Mouse (Mus musculus): ENCODE measurements around the gene Acvrl1. TPM values are rescaled to one million over a fixed set of nuclear protein-coding genes. Genes with fewer than 3 reads are reported as not detected.
A peak's percentile ranks its signal among the peaks of the same experiment; 100 is the strongest.

Acvrl1 gene
- polyA plus RNA-seq, 1 experiment from 2014 or later: 18.4 TPM

DNA sequence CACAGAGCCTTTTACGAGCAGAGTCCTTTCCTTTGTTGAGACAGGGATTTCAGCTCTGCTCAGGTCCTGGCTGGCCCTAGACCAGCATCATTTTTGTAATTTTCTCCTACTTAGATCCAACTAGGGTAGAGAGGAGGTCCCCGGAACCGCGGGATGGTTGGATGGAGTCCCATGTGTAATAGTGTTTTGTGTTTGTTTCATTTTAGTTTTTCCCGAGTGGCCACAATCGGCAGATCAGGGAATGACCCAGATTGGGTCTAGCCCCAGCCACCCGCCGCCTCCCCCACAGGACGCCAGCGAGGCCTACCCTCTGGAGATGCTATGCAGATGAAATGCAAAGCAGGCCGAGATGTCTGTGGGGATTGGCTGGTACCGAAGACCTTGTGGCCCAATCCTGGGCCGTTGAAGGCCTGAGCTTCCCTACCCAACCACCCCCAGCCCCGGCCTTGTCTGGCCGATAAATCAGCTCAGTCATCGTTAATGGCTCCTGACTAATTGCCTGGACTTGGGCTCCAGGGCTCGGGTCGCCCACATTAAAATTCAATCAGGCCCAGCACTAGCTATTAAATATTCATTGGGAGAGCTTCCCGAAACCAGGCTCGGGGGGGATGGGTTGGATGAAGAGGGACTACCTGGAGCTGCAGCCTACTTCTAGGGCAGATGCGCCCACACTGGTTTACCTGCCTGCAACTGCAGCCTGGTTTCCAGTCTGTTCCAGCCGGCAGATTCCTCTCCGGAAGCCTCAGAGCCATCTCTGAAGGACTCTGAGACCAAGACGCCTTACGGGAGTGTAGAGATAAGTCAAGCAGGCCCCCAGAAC is 35.3 kb upstream of the Acvrl1 start:
- Histone ChIP-seq H3K27me3 (peaks cover 48% of the 10 kb centered on the region), H3K9ac (0 out of 2 replicates have a peak overlapping the region, but pooled peaks have one; percentile 3), H3K4me2 (peak overlapping the region; percentile 48), H3K4me3 (replicated peaks) (peak overlapping the region; percentile 11; the same call in 1 of the 2 replicates), H3K27ac (peak overlapping the region; percentile 82), H3K36me3 (no peaks in the 10 kb centered on the region), H3K9me3 (replicated peaks) (no peaks in the 10 kb centered on the region), H3K4me1 (peaks cover 50% of the 10 kb centered on the region)
- WGBS: 10% methylated on average over 25 of the region's 25 CpGs
- peak; percentile 93 for ATAC-seq (replicated peaks; ENCODE audit: low FRiP score)

GRCm38 (mm10) chr15:101093988-101094387 is 34.3 kb upstream of the Acvrl1 start:
- H3K4me3 ChIP-seq (replicated peaks): no peak overlapping the region
- H3K4me2 ChIP-seq: no peak overlapping the region
- WGBS: 32% methylated on average over 6 of the region's 6 CpGs
- peak overlapping the region; percentile 15; the same call in 1 of the 2 replicates for H3K27ac ChIP-seq
- H3K9me3 ChIP-seq (replicated peaks): no peaks in the 10 kb centered on the region
- H3K36me3 ChIP-seq: no peaks in the 10 kb centered on the region
- no peak for ATAC-seq (replicated peaks; ENCODE audit: low FRiP score)
- no peak overlapping the region for H3K9ac ChIP-seq
- peaks cover 44% of the 10 kb centered on the region for H3K27me3 ChIP-seq
- peaks cover 59% of the 10 kb centered on the region for H3K4me1 ChIP-seq

- H3K4me2 ChIP-seq: no peak overlapping the region
- no peaks in the 10 kb centered on the region for H3K36me3 ChIP-seq
- H3K27me3 ChIP-seq: peaks cover 42% of the 10 kb centered on the region
- H3K27ac ChIP-seq: no peak overlapping the region
- H3K9ac ChIP-seq: no peak overlapping the region
- no peaks in the 10 kb centered on the region for H3K9me3 ChIP-seq (replicated peaks)
- no peak for ATAC-seq (replicated peaks; ENCODE audit: low FRiP score)
- no peak overlapping the region for H3K4me3 ChIP-seq (replicated peaks)
- 31% methylated on average over 9 of the region's 9 CpGs for WGBS
- peaks cover 60% of the 10 kb centered on the region for H3K4me1 ChIP-seq
Observed at GRCm38 (mm10) chr15:101094979-101095378, 33.3 kb upstream of the Acvrl1 start.

DNA sequence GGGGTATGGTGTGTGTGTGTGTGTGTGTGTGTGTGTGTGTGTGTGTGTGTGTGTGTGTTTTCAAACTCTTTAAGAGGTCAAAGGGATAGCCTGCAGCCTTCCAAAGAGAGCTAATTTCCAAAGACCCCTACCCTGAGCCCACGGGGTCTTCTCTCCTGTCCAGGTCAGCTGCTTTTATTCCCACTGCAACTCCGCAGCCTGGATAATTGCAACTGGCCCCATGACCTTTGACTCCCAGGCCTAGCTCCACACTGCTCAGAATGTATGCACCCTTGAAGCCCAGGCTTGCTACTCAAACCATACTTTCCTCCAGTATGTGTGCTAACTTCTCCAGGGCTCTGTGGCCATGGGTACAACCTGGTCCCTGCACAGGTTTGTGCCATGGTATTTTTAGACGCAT is 32.9 kb upstream of the Acvrl1 start:
- WGBS: 45% methylated on average over 3 of the region's 3 CpGs
- peaks cover 39% of the 10 kb centered on the region for H3K27me3 ChIP-seq
- no peak overlapping the region for H3K4me2 ChIP-seq
- H3K4me1 ChIP-seq: peaks cover 60% of the 10 kb centered on the region
- H3K9me3 ChIP-seq (replicated peaks): no peaks in the 10 kb centered on the region
- H3K27ac ChIP-seq: no peak overlapping the region
- no peak overlapping the region for H3K9ac ChIP-seq
- ATAC-seq (replicated peaks; ENCODE audit: low FRiP score): no peak
- H3K36me3 ChIP-seq: no peaks in the 10 kb centered on the region
- no peak overlapping the region for H3K4me3 ChIP-seq (replicated peaks)

DNA sequence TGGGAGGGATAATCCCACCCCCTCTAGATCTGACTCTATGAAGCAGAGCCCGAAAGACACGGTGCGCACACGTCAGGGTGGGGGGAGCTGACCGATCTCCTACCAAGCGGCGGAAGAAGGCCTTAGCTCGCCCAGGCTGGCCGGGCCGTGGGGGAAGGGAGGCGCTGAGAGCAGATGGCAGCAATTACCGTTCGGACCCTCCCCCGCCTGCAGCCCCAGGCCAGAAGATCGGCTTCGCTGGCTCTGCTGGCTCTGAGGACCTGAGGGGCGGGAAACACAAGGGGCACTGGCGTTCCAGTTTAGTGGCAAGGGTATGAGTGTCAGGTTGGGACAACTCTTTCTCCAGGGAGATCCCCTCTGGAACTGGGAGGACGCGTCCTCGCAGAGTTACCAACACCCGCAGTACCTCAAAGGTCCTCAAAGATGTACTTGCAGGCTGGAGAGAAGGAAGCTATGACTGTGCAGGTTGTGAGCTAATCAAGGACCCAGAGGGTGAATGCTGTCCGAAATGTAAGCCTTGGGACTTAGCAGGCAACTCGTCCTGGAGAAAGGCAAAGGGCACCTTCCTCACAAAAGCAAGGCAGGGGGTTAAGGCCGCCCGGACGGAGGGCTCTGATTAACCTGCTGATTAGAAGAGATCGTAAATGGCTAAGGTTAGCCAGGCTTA is 30.2 kb upstream of the Acvrl1 start:
- peak; percentile 37; the same call in 1 of the 2 replicates for ATAC-seq (replicated peaks; ENCODE audit: low FRiP score)
- H3K9me3 ChIP-seq (replicated peaks): no peaks in the 10 kb centered on the region
- peak overlapping the region; percentile 52 for H3K4me2 ChIP-seq
- peak overlapping the region; percentile 66 for H3K27ac ChIP-seq
- 4% methylated on average over 28 of the region's 28 CpGs for WGBS
- H3K27me3 ChIP-seq: peaks cover 27% of the 10 kb centered on the region
- peaks cover 46% of the 10 kb centered on the region for H3K4me1 ChIP-seq
- H3K36me3 ChIP-seq: no peaks in the 10 kb centered on the region
- H3K9ac ChIP-seq: 0 out of 2 replicates have a peak overlapping the region, but pooled peaks have one; percentile 19
- H3K4me3 ChIP-seq (replicated peaks): peak overlapping the region; percentile 11

- 85% methylated on average over 3 of the region's 3 CpGs for WGBS
- Histone ChIP-seq H3K4me2 (no peak overlapping the region), H3K27me3 (peaks cover 24% of the 10 kb centered on the region), H3K9me3 (replicated peaks) (no peaks in the 10 kb centered on the region), H3K9ac (no peak overlapping the region), H3K27ac (no peak overlapping the region), H3K4me1 (peaks cover 26% of the 10 kb centered on the region), H3K36me3 (no peaks in the 10 kb centered on the region), H3K4me3 (replicated peaks) (no peak overlapping the region)
- no peak for ATAC-seq (replicated peaks; ENCODE audit: low FRiP score)
Observed at GRCm38 (mm10) chr15:101100996-101101395, 27.3 kb upstream of the Acvrl1 start.

- peaks cover 9% of the 10 kb centered on the region for H3K4me1 ChIP-seq
- H3K4me2 ChIP-seq: no peak overlapping the region
- no peaks in the 10 kb centered on the region for H3K36me3 ChIP-seq
- H3K9ac ChIP-seq: no peak overlapping the region
- no peak overlapping the region for H3K4me3 ChIP-seq (replicated peaks)
- H3K27me3 ChIP-seq: peaks cover 14% of the 10 kb centered on the region; the same call in 1 of the 2 replicates
- H3K27ac ChIP-seq: no peak overlapping the region
- WGBS: 80% methylated on average over 9 of the region's 9 CpGs
- ATAC-seq (replicated peaks; ENCODE audit: low FRiP score): no peak
- no peaks in the 10 kb centered on the region for H3K9me3 ChIP-seq (replicated peaks)
Observed at GRCm38 (mm10) chr15:101103605-101104304, 24.6 kb upstream of the Acvrl1 start.

DNA sequence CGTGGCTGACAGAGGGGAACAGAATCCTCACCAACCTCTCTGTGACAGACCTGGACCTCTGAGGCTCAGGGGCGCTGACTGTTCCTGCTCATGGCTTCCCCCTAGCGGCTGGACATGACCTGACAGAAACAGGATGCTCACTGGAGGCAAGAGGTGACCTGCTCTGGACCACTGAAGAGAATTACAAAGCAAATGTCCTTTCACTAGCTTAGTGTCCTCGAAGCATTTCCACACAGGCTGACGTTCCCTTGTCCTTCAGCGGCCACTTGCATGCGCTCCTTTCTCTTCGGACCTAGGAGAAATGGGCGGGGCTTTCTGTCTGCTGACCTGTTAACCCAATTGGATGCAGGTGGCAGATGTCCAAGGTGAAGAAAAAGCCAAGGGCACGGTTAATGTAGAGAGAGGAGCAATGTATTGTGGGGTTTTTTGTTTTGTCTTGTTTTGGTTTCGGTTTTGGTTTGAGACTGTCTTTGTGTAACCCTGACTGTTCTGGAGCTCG is 22.8 kb upstream of the Acvrl1 start:
- Histone ChIP-seq H3K27ac (no peak overlapping the region), H3K4me3 (replicated peaks) (no peak overlapping the region), H3K36me3 (no peaks in the 10 kb centered on the region), H3K9me3 (replicated peaks) (no peaks in the 10 kb centered on the region), H3K9ac (no peak overlapping the region), H3K4me2 (peak overlapping the region; percentile 44), H3K4me1 (0 out of 2 replicates have a peak, but pooled peaks cover 5% of the 10 kb centered on the region), H3K27me3 (peaks cover 14% of the 10 kb centered on the region; the same call in 1 of the 2 replicates)
- 15% methylated on average over 12 of the region's 12 CpGs for WGBS
- ATAC-seq (replicated peaks; ENCODE audit: low FRiP score): peak; percentile 73

DNA sequence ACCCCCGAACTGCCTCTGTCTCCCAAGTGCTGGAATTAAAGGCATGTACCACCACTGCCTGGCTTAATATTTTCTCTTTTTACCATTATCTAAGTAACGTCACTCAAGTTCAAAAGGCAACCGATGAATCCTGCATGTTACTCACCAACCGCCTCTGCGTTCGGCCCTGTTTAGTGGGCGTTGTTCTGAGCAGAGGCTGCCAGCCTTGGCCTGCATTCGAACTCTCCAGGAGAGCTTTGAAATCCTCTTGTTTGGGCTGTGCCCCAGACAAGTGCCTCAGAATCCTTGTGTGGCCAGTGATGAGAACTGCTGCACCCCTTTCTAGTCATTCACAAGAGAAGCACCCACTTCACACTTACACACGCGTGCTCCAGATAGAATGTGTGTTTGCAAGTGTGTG is 22.3 kb upstream of the Acvrl1 start:
- 0 out of 2 replicates have a peak, but pooled peaks cover 5% of the 10 kb centered on the region for H3K4me1 ChIP-seq
- no peak overlapping the region for H3K4me3 ChIP-seq (replicated peaks)
- 88% methylated on average over 10 of the region's 10 CpGs for WGBS
- no peak overlapping the region for H3K9ac ChIP-seq
- H3K27ac ChIP-seq: no peak overlapping the region
- H3K27me3 ChIP-seq: peaks cover 15% of the 10 kb centered on the region; the same call in 1 of the 2 replicates
- no peak for ATAC-seq (replicated peaks; ENCODE audit: low FRiP score)
- H3K36me3 ChIP-seq: no peaks in the 10 kb centered on the region
- H3K9me3 ChIP-seq (replicated peaks): no peaks in the 10 kb centered on the region
- no peak overlapping the region for H3K4me2 ChIP-seq

DNA sequence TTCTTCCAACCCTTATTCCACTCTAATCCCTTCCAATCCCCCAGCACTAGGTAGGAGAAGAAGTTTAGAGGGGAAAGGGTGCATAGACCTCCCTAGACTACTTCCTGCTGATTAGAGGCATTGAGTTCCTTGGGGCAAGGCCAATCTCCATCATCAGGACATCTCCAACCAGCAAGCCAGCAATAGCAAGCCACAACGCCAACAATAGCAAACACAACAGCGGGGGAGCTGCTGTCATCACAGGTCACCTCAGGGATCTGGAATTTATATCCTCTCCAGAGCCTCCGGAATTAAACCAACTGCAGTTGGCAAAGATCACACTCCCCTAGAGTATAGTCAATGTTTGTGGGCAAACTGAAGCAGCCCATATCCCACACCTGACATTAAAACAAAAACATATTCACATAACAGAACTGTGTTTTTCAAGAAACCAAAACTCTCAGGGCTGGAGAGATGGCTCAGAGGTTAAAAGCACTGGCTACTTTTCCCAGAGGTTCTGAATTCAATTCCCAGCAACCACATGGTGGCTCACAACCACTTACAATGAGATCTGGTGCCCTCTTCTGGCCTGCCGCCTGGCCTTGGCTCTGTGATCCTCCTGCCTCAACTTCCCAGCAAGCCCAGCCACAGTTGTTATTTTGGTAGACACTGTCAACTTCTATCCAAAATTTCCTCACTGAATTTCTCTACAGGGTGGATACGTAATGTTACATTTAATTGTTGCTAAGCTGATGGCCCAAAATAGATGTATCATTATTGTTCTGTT is 20.2 kb upstream of the Acvrl1 start:
- no peak for ATAC-seq (replicated peaks; ENCODE audit: low FRiP score)
- peaks cover 13% of the 10 kb centered on the region; the same call in 1 of the 2 replicates for H3K27me3 ChIP-seq
- WGBS: 80% methylated on average over 5 of the region's 5 CpGs

GRCm38 (mm10) chr15:101113176-101113575 is 15.1 kb upstream of the Acvrl1 start:
- Histone ChIP-seq H3K4me2 (no peak overlapping the region), H3K36me3 (no peaks in the 10 kb centered on the region), H3K4me1 (no peaks in the 10 kb centered on the region), H3K9me3 (replicated peaks) (no peaks in the 10 kb centered on the region), H3K9ac (no peak overlapping the region), H3K27me3 (peaks cover 6% of the 10 kb centered on the region; the same call in 1 of the 2 replicates), H3K27ac (peak overlapping the region; percentile 56; the same call in 1 of the 2 replicates), H3K4me3 (replicated peaks) (no peak overlapping the region)
- 72% methylated on average over 8 of the region's 8 CpGs for WGBS
- no peak for ATAC-seq (replicated peaks; ENCODE audit: low FRiP score)

More for the DNA sequence above, 20.2 kb upstream of the Acvrl1 start:
- no peak overlapping the region for H3K9ac ChIP-seq
- 0 out of 2 replicates have a peak, but pooled peaks cover 5% of the 10 kb centered on the region for H3K4me1 ChIP-seq
- no peak overlapping the region for H3K4me3 ChIP-seq (replicated peaks)
- no peak overlapping the region for H3K27ac ChIP-seq
- no peak overlapping the region for H3K4me2 ChIP-seq
- H3K36me3 ChIP-seq: no peaks in the 10 kb centered on the region
- no peaks in the 10 kb centered on the region for H3K9me3 ChIP-seq (replicated peaks)
